Comparison of ENCODE assay signal across 13 mouse cellular contexts in genomic region chr11:117146118-117146506, GRCm38 (mm10).
"Had no signal": no experiment of that assay in that cellular context is flagged by ENCODE, and none has a peak within 500 bp of the region (broad histone marks: within the 10 kb centered on the region; RNA-seq: fewer than 3 reads in every experiment).

No protein-coding gene starts in this region.

- H3K9me3 ChIP-seq: intestine, embryonic 15.5 days; limb, embryonic 13.5 days; midbrain, embryonic 13.5 days had no signal

- DNase-seq: kidney, adult 9 months; kidney, postnatal 4 days; left cerebral cortex, postnatal 4 days; lung, adult 18-20 months; lung, postnatal 36 days; right cerebral cortex, adult 18-20 months; right cerebral cortex, postnatal 25 days; thymus, adult 18-20 months had no signal

- H3K4me1 ChIP-seq: intestine, embryonic 15.5 days had no signal

- H3K27me3 ChIP-seq: intestine, embryonic 15.5 days; limb, embryonic 13.5 days; midbrain, embryonic 13.5 days had no signal

- H3K27ac ChIP-seq: intestine, embryonic 15.5 days; kidney, postnatal 0 days; limb, embryonic 13.5 days; liver, embryonic 14.5 days; midbrain, embryonic 13.5 days had no signal

- H3K4me3 ChIP-seq: intestine, embryonic 15.5 days; limb, embryonic 13.5 days; midbrain, embryonic 13.5 days had no signal
